Mouse (Mus musculus) splenic B cell, adult 2 months (primary cell): ENCODE results near the gene Mapre1.

Experiments
- DNase-seq: peaks from one replicate; pipeline ENCODE4 v3.0.0-alpha.2; 2011; ENCODE audit warnings: low read depth, low spot score
- H3K27me3 ChIP-seq: 2 replicates; pipeline ENCODE4 v1.6.1; 2012; ENCODE audit warnings: mild to moderate bottlenecking, low read length, moderate library complexity, mixed read lengths; ENCODE audit not compliant: control insufficient read depth, poor library complexity, insufficient read depth, severe bottlenecking
- H3K36me3 ChIP-seq: 2 replicates; pipeline ENCODE4 v1.6.1; 2012; ENCODE audit warnings: mild to moderate bottlenecking, low read length, moderate library complexity, mixed read lengths; ENCODE audit not compliant: control insufficient read depth, poor library complexity, insufficient read depth, severe bottlenecking

Mapre1 gene

GRCm38 (mm10) chr2:153808146-153808545 lies 67.1 kb downstream of the Mapre1 start:
- Histone ChIP-seq H3K27me3 (no peaks in the 10 kb centered on the region), H3K36me3 (no peaks in the 10 kb centered on the region)
- no peak for DNase-seq

- Histone ChIP-seq H3K36me3 (no peaks in the 10 kb centered on the region), H3K27me3 (no peaks in the 10 kb centered on the region)
- DNase-seq = no peak
Observed at GRCm38 (mm10) chr2:153808841-153809240, 67.8 kb downstream of the Mapre1 start.

DNA sequence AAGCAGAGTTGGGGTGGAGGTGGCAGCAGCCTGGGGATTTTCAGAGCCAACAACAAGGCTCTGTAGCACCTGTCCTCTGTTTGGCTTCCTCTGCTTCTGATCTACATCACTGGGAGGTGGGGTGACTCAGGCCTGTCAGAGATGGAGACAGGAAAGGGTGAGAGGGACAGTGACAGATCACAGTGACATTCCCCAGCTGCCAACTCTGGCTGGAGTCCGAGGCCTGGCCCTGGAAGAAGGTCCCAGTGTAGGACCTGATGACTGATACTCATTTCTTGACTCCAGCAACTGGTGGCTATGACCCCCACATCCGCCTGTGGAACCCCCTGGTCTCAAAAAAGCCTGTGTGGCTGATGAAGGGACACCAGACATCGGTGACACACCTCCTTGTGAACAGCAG lies 68.8 kb downstream of the Mapre1 start:
- Histone ChIP-seq H3K36me3 (no peaks in the 10 kb centered on the region), H3K27me3 (no peaks in the 10 kb centered on the region)
- no peak for DNase-seq

DNA sequence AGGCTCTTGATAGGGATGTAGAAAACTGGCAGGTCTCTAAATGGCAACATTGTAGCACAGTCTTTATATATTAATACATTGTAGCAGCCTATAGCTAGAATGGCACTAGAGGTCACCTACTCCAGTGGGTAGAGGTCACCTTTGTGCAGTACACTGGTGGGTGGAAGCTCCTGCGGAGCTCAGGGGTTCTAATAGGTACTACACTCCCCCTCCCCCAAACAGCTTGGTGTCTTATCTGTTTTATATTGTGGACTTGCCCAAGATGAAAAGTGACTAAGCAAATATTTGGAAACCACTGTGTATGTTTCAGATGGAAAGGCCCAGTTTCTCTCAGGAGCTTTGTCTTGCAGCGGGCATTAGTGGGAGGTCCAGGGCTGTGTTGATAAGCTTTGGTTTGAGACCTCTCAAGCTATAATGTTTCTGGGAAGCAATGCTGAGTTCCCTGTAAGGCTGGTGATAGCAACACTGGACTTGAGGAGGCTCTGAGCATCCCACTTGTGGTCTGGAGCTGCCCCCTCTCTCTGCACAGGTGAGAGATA lies 81.0 kb downstream of the Mapre1 start:
- H3K27me3 ChIP-seq = no peaks in the 10 kb centered on the region
- no peak for DNase-seq
- no peaks in the 10 kb centered on the region for H3K36me3 ChIP-seq
